Comparison of ENCODE assay signal across 25 mouse cellular contexts in the genomic region with DNA sequence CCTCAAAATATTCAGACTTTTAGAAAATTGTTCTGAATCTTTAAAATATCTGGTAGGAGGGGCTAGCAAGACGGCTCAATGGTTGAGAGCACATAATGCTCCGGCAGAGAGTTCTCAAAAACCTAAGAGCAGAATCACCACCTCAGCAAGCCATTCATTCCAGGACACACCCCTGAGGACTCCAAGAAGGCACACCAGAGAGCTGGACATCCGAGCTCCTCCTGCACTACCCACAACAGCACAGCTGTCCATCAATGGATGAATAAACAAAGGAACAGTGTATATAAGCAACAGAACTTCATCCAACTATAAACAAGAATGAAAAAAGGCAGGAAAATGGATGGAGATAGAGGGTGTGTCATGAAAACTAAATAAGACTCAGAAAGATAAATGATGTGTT.
"Had no signal": no experiment of that assay in that cellular context is flagged by ENCODE, and none has a peak within 500 bp of the region (broad histone marks: within the 10 kb centered on the region; RNA-seq: fewer than 3 reads in every experiment).

No protein-coding gene starts in this region.

- H3K4me2 ChIP-seq: heart, embryonic 11.5 days; heart, embryonic 13.5 days; heart, embryonic 15.5 days; hindbrain, embryonic 13.5 days; hindbrain, embryonic 15.5 days; kidney, embryonic 15.5 days; limb, embryonic 13.5 days; limb, embryonic 15.5 days had no signal

- DNase-seq: forebrain, postnatal 0 days; gastrocnemius, postnatal 14 days; gastrocnemius, postnatal 36 days; heart, adult 11 months; heart, adult 2 months; heart, postnatal 14 days; heart, postnatal 36 days; kidney, adult 11 months; kidney, adult 2 months; kidney, adult 9 months; kidney, postnatal 14 days; kidney, postnatal 36 days; layer of hippocampus, adult 9-11 months; layer of hippocampus, postnatal 36 days; left cerebral cortex, postnatal 4 days had no signal

- H3K36me3 ChIP-seq: heart, embryonic 13.5 days; heart, embryonic 15.5 days; hindbrain, embryonic 13.5 days; hindbrain, embryonic 15.5 days; kidney, embryonic 15.5 days; limb, embryonic 13.5 days; limb, embryonic 15.5 days had no signal

- H3K9me3 ChIP-seq: heart, embryonic 13.5 days; heart, embryonic 15.5 days; hindbrain, embryonic 13.5 days; hindbrain, embryonic 15.5 days; kidney, embryonic 15.5 days; limb, embryonic 13.5 days; limb, embryonic 15.5 days had no signal

- H3K4me3 ChIP-seq: heart, adult 2 months; heart, embryonic 13.5 days; heart, embryonic 15.5 days; hindbrain, embryonic 13.5 days; hindbrain, embryonic 15.5 days; kidney, embryonic 15.5 days; limb, embryonic 13.5 days; limb, embryonic 15.5 days had no signal

- H3K9ac ChIP-seq: forebrain, postnatal 0 days; heart, embryonic 13.5 days; heart, embryonic 15.5 days; hindbrain, embryonic 13.5 days; hindbrain, embryonic 15.5 days; kidney, embryonic 15.5 days; limb, embryonic 13.5 days; limb, embryonic 15.5 days had no signal

- H3K4me1 ChIP-seq: hindbrain, embryonic 13.5 days; hindbrain, embryonic 15.5 days; kidney, embryonic 15.5 days; limb, embryonic 13.5 days; limb, embryonic 15.5 days had no signal

- H3K27ac ChIP-seq: heart, adult 2 months; heart, embryonic 13.5 days; heart, embryonic 15.5 days; hindbrain, embryonic 13.5 days; hindbrain, embryonic 15.5 days; hindbrain, postnatal 0 days; kidney, embryonic 15.5 days; kidney, postnatal 0 days; limb, embryonic 13.5 days; limb, embryonic 15.5 days had no signal

- H3K27me3 ChIP-seq: heart, embryonic 13.5 days; heart, embryonic 15.5 days; hindbrain, embryonic 13.5 days; hindbrain, embryonic 15.5 days; kidney, embryonic 15.5 days; limb, embryonic 13.5 days; limb, embryonic 15.5 days had no signal

- ATAC-seq: forebrain, postnatal 0 days; hindbrain, postnatal 0 days had no signal
